Mouse (Mus musculus) adrenal gland, adult 2 months (tissue): Measurements from ENCODE around the gene Itih5. TPM values are rescaled to one million over a fixed set of nuclear protein-coding genes. Genes with fewer than 3 reads are reported as not detected.

Experiments used
- DNase-seq: peaks from one replicate; pipeline ENCODE4 v3.0.0; 2021
- polyA plus RNA-seq: library from polyadenylated mRNA; depleted of rRNA; stranded (reverse); fragments of >200 nt; gene quantifications from 2 replicates; pipeline ENCODE4 v1.2.3, GENCODE M21; 2012
- total RNA-seq, 2 experiments: library from RNA; stranded (reverse); gene quantifications; 2 replicates each; pipeline ENCODE4 v1.2.3; 2021

Itih5 gene
- total and polyA plus RNA-seq, 3 experiments = 5.0 to 29.8 (median 29.1) TPM

DNA sequence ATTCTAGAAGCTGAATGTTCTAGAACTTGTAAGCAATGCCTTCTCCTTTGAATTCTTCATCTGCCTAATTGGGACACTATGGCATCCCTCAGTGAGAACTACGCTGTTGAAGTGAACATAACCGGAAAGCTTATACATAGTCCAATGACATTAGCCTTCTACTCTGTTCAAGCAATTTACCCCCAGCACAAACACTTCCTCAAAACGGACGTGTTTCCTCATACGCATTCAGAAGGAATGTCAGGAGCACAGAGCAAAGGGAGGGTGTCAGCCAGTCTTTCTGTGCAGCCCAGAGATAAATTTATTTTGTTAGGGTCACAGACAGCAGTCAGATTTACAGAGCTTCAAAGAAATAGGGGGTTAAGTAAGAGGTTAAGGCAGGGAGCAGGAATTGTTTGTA is 108.0 kb downstream of the Itih5 start:
- no peak for DNase-seq

DNA sequence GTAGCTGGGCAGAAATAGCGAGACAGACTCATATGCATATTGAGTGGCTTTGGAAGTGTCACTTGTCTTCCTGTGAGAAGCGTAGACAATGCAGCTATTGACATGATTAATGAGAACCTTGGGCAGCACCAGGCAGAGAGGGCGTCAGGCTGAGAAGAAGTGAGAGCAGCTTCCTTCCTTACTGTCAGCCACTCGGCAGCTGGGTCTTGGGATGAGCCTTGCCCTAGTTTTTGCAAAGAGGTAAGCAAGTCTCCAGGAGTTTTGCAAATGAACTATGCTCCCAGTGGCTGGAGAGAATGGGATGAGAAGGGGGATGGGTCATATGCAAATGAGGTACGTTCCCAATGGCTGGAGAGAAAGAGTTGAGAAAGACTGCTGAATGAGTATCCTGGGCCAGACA is 109.4 kb downstream of the Itih5 start:
- peak; percentile 21 for DNase-seq

DNA sequence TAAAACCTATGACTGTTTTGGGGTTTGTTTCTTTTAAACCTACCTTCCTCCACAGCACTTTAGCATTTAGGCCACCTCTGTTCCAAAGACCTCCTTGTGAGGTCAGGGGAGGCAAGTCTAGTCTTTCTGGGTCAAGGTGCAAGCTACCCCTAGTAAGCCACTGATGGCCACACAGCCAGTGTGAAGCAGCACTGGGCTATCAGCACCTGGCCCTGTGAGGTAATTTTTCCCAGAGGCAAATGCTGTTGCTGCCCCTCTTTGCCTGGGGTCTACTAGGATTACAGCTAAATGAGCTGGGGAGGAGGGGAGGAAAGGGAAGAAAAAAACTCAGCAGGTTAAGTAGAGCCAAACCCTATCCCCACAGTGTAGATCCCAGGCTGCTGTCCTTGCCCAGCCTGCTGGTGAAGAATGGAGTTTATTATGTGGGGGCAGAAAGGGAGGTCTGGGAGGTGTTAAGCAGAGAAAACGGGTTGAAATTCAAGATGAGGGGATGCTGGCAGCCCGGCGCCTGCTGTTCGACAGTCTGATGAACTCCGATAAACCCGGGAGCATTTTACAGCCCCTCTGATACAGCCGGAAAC is 110.6 kb downstream of the Itih5 start:
- DNase-seq = no peak

DNA sequence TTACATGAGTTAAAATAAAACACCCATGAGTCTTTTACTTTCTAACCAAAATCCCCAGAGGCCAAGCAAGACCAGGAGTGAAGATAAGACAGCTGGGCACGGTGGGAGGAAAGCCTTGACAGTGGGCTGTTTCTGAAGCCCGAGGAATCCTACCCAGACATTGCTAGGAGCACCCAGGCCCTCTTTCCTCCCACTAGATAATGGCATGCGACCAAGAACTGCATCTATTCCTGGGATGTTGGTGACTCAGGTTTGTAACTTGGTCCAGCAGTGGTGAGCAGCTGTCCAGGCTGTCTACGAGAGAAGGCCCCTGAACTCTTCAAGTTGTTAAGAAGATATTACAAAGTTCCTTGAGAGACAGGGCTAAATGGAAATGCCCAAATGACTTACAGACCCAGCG is 112.5 kb downstream of the Itih5 start:
- no peak for DNase-seq

DNA sequence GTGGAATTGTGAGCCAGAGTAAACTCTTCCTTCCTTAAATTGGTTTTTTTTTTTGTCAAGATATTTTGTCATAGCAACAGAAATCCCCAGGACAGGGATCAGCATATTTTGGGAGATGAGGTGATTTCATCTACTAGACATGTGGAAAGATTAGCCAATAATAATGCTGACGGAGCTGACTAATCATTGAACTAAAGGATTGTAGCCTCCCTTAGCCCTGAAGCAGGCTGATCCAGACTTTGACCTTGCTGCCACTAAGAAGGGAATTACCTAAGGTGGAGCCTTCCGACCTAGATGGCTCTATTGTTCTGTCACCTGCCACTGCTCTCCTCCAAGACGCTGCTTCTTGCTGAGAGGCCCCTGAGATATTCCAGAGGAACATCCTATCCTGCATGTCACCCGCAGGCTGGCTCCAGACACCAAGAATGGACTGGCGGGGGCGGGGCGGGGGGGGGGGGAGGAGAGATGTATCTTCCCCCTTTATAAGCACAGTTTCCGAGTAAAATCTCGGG is 119.3 kb downstream of the Itih5 start:
- DNase-seq = no peak

DNA sequence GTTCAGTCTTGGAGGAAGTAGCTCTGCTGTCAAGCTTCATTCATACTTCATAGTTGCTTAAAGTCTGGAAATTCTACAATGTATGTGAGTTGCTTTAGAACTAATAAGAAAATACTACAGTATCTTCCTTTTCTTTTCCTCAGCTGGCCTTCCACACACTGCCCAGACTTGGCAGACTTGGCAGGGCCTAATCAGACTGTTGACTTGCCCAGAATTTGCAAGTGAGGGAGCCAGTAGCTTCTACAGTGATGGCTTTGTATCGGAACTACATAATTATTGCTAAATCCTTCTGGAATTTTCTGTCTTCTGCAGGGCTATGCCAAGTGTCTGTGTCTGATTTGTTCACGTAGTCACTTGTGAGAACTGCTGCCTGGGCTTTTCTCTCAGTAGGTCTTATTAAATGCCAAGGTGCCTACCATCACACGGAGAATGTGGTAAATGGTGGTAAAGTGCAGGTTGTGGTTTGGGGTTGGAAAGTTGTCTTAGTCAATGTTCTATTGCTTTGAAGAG is 120.2 kb downstream of the Itih5 start:
- no peak for DNase-seq

DNA sequence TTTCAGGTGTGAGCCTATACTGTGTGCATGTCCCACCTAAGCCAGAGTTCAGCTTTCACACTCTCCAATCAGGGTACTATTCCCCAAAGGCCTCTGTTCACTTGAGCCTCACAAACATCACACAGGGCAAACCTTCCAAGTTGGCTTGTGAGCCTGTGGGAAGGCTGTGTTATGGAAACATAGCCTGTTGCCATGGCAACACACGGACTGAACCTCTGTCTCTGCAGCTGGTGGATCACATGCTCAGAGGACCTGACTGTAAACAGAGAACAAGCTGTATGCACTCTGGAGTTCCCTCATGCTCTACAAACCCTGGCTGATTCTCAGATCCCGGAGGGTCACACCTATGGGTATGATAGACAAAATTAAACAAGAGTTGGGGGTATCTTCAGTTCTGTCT is 122.8 kb downstream of the Itih5 start:
- peak; percentile 49 for DNase-seq

DNA sequence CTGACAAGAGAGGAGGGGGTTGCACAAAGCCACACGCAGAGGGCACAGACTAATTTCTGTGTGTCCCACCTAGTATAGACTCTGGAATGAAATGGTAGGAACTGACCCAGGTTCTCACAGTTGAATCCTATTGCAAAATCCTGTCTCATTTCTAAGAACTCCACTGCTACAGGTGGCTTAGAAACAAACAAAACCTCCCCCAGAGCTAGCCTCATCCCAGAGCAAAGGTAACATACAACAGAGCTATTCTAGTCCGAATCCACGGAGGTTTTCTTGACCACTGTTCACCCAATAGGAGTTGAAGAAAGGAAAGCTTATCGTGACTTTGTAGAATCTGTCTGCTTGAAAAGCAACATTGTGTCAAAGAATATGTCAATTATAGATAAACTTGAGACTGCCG is 130.3 kb downstream of the Itih5 start:
- no peak for DNase-seq

DNA sequence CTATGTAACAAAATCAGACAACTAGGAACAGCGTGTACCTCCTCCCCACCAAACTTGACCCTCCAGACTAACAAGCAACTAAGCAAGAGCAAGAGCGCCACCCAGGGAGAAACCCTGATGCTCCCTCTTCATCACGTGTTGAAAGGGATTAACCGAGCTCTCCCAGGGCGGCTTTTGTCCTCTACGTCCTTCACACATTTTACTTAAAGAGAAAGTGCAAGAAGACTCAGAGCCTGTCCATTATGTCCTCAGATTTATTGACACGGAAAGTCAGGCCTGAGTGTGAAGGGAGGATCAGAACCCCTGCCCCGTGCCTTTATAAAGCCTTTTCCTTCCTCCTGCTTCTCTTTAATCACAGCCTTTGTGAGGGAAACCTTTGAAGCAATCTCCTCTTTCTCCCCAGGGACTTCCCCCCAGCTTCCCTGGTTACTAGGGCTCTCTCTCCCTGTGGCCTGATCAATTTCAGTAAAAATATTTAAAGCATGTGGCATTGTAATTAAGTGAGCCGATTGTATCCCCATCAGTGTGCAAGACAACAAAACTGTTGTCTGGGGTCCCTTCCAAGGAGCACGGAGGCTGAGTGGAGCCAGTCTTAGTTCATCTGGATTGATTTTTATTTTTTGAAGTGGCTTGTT is 131.4 kb downstream of the Itih5 start:
- peak; percentile 45 for DNase-seq

DNA sequence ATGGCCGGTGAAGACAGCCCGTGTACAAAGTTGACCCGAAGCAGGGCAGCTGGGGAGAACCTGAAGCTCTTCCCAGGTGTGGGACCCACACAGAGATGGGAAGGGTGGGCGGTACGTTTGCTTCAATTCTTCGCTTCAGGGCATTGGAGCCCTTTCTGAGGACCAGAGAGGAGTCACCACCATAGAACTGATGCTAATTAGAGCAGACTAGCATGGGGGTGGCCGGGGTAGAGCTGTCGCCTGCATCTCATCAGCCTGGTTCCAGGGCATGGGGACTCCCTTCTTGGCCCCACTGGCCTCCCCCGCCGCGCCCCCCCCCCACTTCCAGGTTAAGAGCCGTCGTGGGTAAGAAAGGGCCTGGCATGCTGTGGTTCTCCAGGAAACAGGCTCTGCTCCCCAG is 132.6 kb downstream of the Itih5 start:
- DNase-seq = no peak

DNA sequence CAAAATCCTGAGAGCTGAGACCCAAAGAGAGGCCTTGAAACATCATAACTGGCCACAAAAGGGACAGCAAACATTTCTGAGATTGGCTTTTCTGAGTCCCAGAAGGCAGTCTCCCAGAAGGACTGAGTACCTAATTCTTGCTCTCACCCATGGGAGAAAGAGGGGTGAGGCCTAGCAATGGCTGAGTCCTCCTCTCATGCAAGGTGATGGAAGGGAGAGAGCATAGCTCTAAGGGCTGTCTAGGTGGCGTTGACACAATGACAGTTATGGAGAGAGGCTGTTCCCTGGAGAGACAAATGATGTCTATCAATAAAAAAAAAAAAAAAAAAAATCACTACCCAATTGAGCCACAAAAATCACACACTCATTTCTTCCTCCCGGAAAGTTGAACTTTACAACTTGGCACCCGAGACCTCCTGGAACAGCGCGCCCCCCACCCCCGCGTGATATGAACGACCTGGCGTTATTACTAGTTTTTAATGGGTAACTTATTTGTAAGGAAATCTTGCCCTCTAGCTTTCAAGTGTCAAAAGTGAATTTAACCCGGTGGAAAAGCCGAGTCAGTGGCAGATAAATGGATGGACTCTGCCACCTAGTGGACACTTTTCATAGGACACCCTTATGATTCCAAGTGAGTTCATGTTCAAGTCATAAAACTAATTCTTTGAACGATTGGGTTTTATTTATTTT is 134.9 kb downstream of the Itih5 start:
- DNase-seq = peak; percentile 63

DNA sequence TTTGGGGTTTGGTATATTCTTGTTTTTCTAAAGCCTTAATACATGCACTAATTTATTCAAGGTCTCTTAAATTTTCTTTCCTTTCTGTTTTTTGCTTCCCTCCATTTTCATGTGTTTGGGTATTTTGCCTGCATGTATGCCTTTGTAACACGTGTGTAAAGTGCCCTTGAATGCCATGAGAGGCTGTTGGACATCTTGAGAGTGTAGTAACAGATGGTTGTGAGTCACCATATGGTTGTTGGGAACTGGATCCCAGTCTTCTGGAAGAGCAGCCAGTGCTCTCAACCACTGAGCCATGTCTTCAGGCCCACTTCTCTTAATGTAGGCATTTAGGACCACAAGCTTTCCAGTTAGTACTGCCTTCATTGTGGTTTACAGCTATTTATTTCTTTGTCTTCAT is 135.5 kb downstream of the Itih5 start:
- no peak for DNase-seq

DNA sequence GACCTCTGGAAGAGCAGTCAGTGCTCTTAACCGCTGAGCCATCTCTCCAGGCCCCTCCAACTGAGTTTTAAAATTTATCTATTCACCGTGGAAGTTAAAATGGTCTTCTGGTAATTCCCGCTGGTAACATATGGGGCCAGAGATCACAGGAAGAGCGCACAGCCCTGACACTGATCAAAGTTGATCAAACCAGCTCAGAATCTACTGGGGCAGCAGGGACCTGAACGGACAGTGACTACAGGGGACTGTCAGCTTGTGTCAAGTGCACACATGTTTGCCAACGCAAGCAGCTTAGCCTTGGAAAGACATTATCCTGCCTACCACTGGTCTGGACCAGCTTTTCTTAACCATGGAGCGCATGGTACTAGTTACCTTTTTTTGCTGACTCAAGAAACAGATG is 136.7 kb downstream of the Itih5 start:
- DNase-seq = no peak

DNA sequence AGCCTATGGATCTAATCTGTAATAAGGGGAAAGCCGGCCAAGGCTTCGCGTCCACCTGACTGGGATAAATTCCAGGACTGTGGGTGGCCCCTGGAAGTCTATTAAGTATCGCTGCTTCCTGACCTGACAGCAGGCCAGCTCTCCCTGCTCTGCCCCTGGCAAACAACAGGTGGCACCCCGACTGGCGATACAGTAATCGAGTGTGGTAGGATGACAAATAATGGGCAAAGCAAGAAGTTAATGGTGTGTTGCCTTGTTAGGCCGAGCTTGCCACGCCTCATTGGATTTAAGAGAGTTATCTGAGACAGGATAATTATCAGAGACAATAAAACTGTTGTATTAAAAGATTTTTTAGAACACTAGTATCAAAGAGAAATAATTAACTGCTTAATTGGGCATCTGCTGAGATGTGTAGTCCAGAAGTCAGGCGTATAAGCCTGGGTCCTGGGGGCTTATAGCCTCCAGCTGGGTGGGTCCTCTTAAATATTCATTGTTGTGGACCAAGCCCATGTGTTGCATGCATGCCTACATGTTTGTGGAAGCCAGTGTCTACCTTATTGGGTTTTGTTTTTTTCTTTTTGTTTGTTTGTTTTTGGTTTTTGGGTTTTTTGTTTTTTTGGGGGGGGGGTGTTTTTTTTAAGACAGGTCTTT is 140.3 kb downstream of the Itih5 start:
- DNase-seq = no peak

DNA sequence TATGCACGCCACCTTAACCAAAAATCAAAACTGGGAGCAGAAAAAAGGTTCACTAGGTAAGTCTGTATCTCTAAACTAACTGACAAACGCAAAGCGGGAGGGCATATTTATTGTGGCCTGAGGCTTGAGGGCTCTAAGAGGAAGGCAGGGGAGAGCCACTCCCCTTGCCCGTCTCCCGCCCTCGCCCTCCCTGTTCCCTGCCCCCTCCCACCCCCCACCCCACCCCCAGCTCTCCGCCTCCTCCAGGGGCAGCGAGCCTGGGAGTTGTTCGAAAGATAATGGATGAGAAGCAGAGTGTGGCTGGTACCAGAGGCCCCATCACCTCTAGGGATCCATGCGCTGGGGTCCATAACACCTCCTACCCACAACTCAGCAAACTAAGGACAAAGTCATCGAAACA is 142.5 kb downstream of the Itih5 start:
- no peak for DNase-seq

DNA sequence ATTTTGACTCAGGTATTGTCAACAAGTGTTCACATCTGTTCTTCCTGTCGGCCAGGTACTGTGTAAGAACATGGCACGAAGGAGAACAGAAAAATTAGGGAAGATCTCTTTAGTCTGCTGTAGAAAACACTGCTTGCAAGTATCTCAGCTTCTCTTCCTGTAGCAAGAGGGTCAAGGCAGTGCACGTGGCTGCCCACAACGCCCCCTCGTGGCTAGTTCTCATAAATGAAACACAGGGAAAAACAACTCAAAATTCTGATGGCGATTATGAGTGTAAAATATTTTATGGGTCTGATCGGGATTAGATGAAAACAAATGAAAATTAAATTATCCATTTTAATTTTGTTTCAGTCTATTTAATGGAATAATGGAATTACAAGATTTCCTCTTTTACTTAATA is 146.9 kb downstream of the Itih5 start:
- no peak for DNase-seq

DNA sequence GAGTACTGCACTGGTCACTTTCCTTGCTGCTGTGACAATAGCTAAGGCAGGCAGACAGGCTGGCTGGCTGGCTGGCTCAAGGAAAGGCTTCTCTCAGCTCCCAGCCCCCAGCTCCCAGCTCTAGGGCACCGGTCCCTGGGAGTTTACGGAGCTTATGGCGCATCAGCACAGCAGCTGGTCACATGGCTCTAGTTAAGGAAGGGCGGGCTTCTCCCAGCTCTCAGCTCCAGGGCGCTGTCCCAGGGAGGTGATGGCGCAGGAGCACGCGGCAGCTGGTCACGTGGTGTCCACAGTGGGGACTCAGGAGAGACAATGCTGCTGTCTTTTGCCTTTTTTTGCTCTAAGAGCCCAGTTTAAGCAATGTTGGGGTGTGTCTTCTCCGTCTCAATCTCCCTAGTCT is 147.4 kb downstream of the Itih5 start:
- DNase-seq = peak; percentile 18

DNA sequence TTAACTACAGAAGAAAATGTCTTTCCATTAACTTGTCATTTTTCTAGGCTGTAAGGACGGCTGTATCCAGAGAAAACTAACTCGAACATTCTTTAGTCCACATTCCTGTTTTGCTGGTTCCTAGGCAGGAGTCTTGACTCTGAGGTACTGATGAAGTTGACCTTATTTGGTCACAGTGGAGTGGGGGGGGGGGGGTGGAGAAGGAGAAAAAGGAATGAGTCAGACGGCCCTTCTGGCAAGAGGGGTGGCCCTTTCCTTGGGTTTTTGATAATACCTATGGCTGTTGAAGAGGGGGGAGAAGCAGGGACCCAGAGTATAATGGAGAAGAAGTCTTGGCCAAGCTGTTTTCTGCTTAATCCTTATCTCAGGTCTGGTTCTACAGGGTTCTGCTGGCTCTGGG is 148.0 kb downstream of the Itih5 start:
- DNase-seq = no peak

DNA sequence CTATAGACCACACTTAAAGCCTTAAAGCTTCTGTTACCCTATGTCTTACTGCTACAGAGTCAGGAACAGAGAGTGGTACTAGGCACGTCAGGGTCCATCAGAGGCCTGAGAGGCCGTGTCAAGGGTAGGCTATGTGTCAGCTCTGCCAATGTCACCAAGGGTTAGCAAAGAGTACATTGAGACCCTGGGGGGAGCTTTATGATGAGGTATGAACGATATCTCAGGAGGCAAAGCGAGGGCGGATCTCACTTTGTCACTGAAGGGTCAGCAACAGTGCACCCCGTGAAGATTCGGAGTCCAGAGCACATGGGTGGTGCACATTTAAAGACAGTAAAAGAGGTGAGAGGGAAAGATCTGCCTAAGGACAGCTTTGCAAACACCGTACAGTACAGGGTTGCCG is 148.6 kb downstream of the Itih5 start:
- no peak for DNase-seq

DNA sequence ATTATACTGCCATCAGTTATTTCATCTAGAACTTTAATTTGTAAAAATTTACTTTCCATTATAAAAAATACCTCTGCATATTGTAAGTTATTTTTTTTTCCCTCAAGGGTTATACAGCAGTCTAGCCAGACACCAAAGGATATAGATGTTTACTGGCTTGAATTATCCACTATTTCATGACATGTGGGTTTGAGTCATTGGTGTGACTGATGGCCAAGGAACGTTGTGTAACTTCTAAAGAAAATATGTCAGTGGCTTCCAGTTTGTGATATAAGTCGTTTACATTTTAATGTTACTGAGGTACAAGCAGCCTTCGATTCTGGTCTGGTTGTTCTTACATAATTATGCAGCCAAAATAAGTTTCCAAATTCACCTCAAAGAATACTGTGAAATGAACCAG is 151.5 kb downstream of the Itih5 start:
- no peak for DNase-seq
